Mouse (Mus musculus) G1E (cell line): Measurements from ENCODE around the gene Gm21083. TPM values are rescaled to one million over a fixed set of nuclear protein-coding genes. Genes with fewer than 3 reads are reported as not detected.
"Not testable (repeated sequence)": the region's sequence is repeated elsewhere in the genome, so short reads cannot be mapped to it uniquely, and the experiment has no call there.

Source experiments
- ATAC-seq: 2 replicates; pipeline ENCODE4 v1.8.0; 2016; ENCODE audit warnings: mild to moderate bottlenecking; ENCODE audit not compliant: insufficient number of reproducible peaks, poor library complexity, low FRiP score, severe bottlenecking; ENCODE audit errors: extremely low read depth
- DNase-seq: peaks from one replicate; pipeline ENCODE4 v3.0.0; 2012; ENCODE audit warnings: low spot score
- H3K27me3 ChIP-seq: 2 replicates; pipeline ENCODE4 v1.6.1; 2012; ENCODE audit warnings: mild to moderate bottlenecking, low read length, inconsistent platforms; ENCODE audit not compliant: insufficient read depth
- H3K36me3 ChIP-seq: replicated peaks from 2 replicates; pipeline ENCODE3; 2012; ENCODE audit warnings: mild to moderate bottlenecking, inconsistent platforms
- H3K4me1 ChIP-seq: 2 replicates; pipeline ENCODE4 v1.6.1; 2012; ENCODE audit warnings: low read depth, low read length, inconsistent platforms, mixed read lengths; ENCODE audit not compliant: insufficient read depth
- H3K4me3 ChIP-seq: 2 replicates; pipeline ENCODE4 v1.5.1; 2012; ENCODE audit warnings: low read depth, mild to moderate bottlenecking, inconsistent platforms, low read length, moderate library complexity, mixed read lengths
- H3K9me3 ChIP-seq: replicated peaks from 2 replicates; pipeline ENCODE4 v1.6.1; 2012; ENCODE audit warnings: inconsistent platforms
- polyA plus RNA-seq: library from polyadenylated mRNA; stranded (reverse); fragments of >175 nt; gene quantifications from 2 replicates; pipeline ENCODE4 v1.2.3, GENCODE M21; 2012
- total RNA-seq, 2 experiments: library from RNA; stranded (forward) in 1 of 2; stranded (reverse) in 1 of 2; fragments of 200-1000 nt in 1 of 2; fragments of >200 nt in 1 of 2; fragmentation: Nextera tagmentation in 1 of 2; gene quantifications; 2 replicates each; pipeline ENCODE4 v1.2.3; 2014 to 2017

Gm21083 gene
- total and polyA plus RNA-seq, 3 experiments = not detected

GRCm38 (mm10) chr5:15616195-15616594, 39.1 kb downstream of the Gm21083 start:
- not testable (repeated sequence) for H3K27me3 ChIP-seq, H3K4me3 ChIP-seq, H3K4me1 ChIP-seq, ATAC-seq, H3K9me3 ChIP-seq, DNase-seq, H3K36me3 ChIP-seq

- not testable (repeated sequence) for H3K4me3 ChIP-seq, H3K36me3 ChIP-seq, H3K4me1 ChIP-seq, H3K9me3 ChIP-seq, H3K27me3 ChIP-seq, ATAC-seq, DNase-seq
These were observed 41.6 kb downstream of the Gm21083 start, which contains the start of gene Speer4d for GRCm38 (mm10) chr5:15618764-15619163. Speer4d (plus strand) TSS chr5:15619064.

- not testable (repeated sequence) for H3K36me3 ChIP-seq, H3K4me3 ChIP-seq, H3K27me3 ChIP-seq, H3K9me3 ChIP-seq, ATAC-seq, DNase-seq, H3K4me1 ChIP-seq
These were observed 51.0 kb downstream of the Gm21083 start for GRCm38 (mm10) chr5:15628136-15628535.

GRCm38 (mm10) chr5:15630068-15630467, 52.9 kb downstream of the Gm21083 start:
- H3K4me3 ChIP-seq, H3K4me1 ChIP-seq, H3K27me3 ChIP-seq, DNase-seq, ATAC-seq, H3K36me3 ChIP-seq, H3K9me3 ChIP-seq: not testable (repeated sequence)

Other genes with a start within 250 kb of the Gm21083 start
- not detected in 2 replicates for gene Gm21149, start 100.8 kb upstream of the Gm21083 start, total RNA-seq (2014; fragmentation: Nextera tagmentation)
- 0.12 and 0.66 TPM in 2 replicates for gene Gm21149, start 100.8 kb upstream of the Gm21083 start, total RNA-seq (2017)
- not detected in 2 replicates for gene Gm21149, start 100.8 kb upstream of the Gm21083 start, polyA plus RNA-seq
- not detected in 2 replicates for gene Gm21190, start 48.1 kb upstream of the Gm21083 start, total RNA-seq (2014; fragmentation: Nextera tagmentation)
- gene Gm21190, start 48.1 kb upstream of the Gm21083 start, total RNA-seq (2017) = 0.16 TPM in 1 of 2 replicates, not detected in the other
- not detected in 2 replicates for gene Gm21190, start 48.1 kb upstream of the Gm21083 start, polyA plus RNA-seq
- not detected in 2 replicates for gene Speer4d, start 41.7 kb downstream of the Gm21083 start, total RNA-seq (2014; fragmentation: Nextera tagmentation)
- 0.93 and 0.98 TPM in 2 replicates for gene Speer4d, start 41.7 kb downstream of the Gm21083 start, total RNA-seq (2017)
- gene Speer4d, start 41.7 kb downstream of the Gm21083 start, polyA plus RNA-seq = not detected in 2 replicates
- gene 4930572O03Rik, start 79.7 kb downstream of the Gm21083 start, total RNA-seq (2014; fragmentation: Nextera tagmentation) = not detected in 2 replicates
- gene 4930572O03Rik, start 79.7 kb downstream of the Gm21083 start, total RNA-seq (2017) = not detected in 2 replicates
- gene 4930572O03Rik, start 79.7 kb downstream of the Gm21083 start, polyA plus RNA-seq = not detected in 2 replicates
- not detected in 2 replicates for gene Speer4c, start 136.9 kb downstream of the Gm21083 start, total RNA-seq (2014; fragmentation: Nextera tagmentation)
- 0.27 TPM in 1 of 2 replicates, not detected in the other for gene Speer4c, start 136.9 kb downstream of the Gm21083 start, total RNA-seq (2017)
- gene Speer4c, start 136.9 kb downstream of the Gm21083 start, polyA plus RNA-seq = not detected in 2 replicates